Mouse (Mus musculus) limb, embryonic 12.5 days (tissue): ENCODE measurements around the gene Ssb. TPM values are rescaled to one million over a fixed set of nuclear protein-coding genes. Genes with fewer than 3 reads are reported as not detected.
A peak's percentile ranks its signal among the peaks of the same experiment; 100 is the strongest.

Experiments
- ATAC-seq: fragments of 200-750 bp; cut with Nextera tagmentation; 2 replicates; pipeline ENCODE4 v1.8.0; 2017; ENCODE audit warnings: low read depth, moderate TSS enrichment; ENCODE audit not compliant: insufficient number of reproducible peaks, insufficient read depth, low FRiP score, low TSS enrichment
- H3K27ac ChIP-seq: fragments of 300-500 bp; sonication (generic); 2 replicates; pipeline ENCODE4 v1.5.1; 2016; ENCODE audit warnings: mild to moderate bottlenecking, moderate library complexity
- H3K27me3 ChIP-seq: fragments of 300-500 bp; sonication (generic); 2 replicates; pipeline ENCODE4 v1.6.1; 2016; ENCODE audit warnings: mild to moderate bottlenecking, moderate library complexity
- H3K36me3 ChIP-seq: fragments of 300-500 bp; sonication (generic); 2 replicates; pipeline ENCODE4 v1.6.1; 2016; ENCODE audit warnings: mild to moderate bottlenecking, moderate library complexity
- H3K4me1 ChIP-seq: fragments of 300-500 bp; sonication (generic); replicated peaks from 2 replicates; pipeline ENCODE4 v1.6.1; 2016
- H3K4me2 ChIP-seq: fragments of 300-500 bp; sonication (generic); 2 replicates; pipeline ENCODE4 v1.6.1; 2016; ENCODE audit warnings: mild to moderate bottlenecking, moderate library complexity
- H3K4me3 ChIP-seq: fragments of 300-500 bp; sonication (generic); replicated peaks from 2 replicates; pipeline ENCODE4 v1.5.1; 2016; ENCODE audit warnings: mild to moderate bottlenecking
- H3K9ac ChIP-seq: fragments of 300-500 bp; sonication (generic); replicated peaks from 2 replicates; pipeline ENCODE4 v1.6.1; 2016; ENCODE audit warnings: mild to moderate bottlenecking, moderate library complexity
- H3K9me3 ChIP-seq: fragments of 300-500 bp; sonication (generic); 2 replicates; pipeline ENCODE4 v1.6.1; 2016; ENCODE audit warnings: mild to moderate bottlenecking, moderate library complexity
- WGBS: fragments of 180-500 bp; shearing (Covaris S2); methylation state at CpG from one replicate; pipeline ENCODE4 v1.1.7; 2016; 5-methylcytosine and 5-hydroxymethylcytosine counted together
- polyA plus RNA-seq: library from polyadenylated mRNA; unstranded; fragments of >200 nt; fragmentation: Nextera tagmentation; extraction: Ambion mirVana; gene quantifications from 2 replicates; pipeline ENCODE4 v1.2.1, GENCODE M21; 2016

Ssb gene
- polyA plus RNA-seq, 1 experiment from 2014 or later = 365 TPM

- peaks cover 7% of the 10 kb centered on the region for H3K4me1 ChIP-seq
- ATAC-seq = no peak
- no peak overlapping the region for H3K27ac ChIP-seq
- H3K9me3 ChIP-seq = no peaks in the 10 kb centered on the region
- peaks cover 13% of the 10 kb centered on the region; the same call in 1 of the 2 replicates for H3K36me3 ChIP-seq
- 68% methylated on average over 2 of the region's 2 CpGs for WGBS
- no peaks in the 10 kb centered on the region for H3K27me3 ChIP-seq
- H3K9ac ChIP-seq = no peak overlapping the region
- peak overlapping the region; percentile 68; the same call in 1 of the 2 replicates for H3K4me2 ChIP-seq
- 0 out of 2 replicates have a peak overlapping the region, but pooled peaks have one; percentile 67 for H3K4me3 ChIP-seq
These were observed 22.6 kb downstream of the Ssb start for GRCm38 (mm10) chr2:69883990-69884391.

DNA sequence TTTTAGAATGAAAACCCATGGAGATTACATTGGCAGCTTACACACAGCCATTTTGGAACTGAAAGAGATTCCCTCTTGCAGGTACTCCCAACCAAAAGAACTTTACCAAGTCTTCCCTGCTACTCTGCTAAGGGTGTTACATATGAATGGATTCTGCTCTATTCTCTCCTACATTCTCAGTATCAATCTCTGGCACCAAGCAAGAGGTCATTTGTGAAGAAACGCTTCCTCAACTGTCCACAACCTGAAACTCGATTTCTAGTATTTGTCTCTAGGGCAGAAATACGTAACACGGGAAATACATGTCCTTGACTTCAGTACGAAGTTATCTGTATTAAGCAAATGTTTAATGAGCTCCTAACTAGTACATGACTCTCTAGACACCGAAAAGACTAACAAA, 23.2 kb downstream of the Ssb start:
- Histone ChIP-seq H3K9me3 (no peaks in the 10 kb centered on the region), H3K9ac (peak overlapping the region; percentile 79; the same call in 1 of the 2 replicates)
- 62% methylated on average over 6 of the region's 6 CpGs for WGBS

DNA sequence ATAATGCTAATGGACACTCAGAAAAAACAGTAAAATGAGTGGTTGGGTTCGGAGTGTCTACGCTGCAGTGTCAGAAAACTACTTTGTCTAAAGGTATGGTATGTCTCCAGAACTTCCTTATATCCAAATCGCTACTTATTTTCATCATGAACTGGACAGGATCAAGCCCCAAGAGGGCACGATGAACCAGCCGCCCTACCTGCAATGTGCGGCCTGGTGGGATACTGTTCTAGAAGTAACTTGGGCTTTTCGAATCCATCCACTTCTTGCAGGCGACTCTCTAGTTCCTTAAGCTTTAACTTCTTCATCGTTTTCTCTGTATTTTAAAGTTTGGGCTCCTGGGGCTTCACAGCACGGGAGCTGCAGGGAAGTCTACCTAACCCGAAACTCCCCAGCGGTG, 23.7 kb downstream of the Ssb start:
- H3K9me3 ChIP-seq = no peaks in the 10 kb centered on the region
- H3K4me1 ChIP-seq = peaks cover 7% of the 10 kb centered on the region
- H3K4me3 ChIP-seq = peak overlapping the region; percentile 67
- H3K36me3 ChIP-seq = 0 out of 2 replicates have a peak, but pooled peaks cover 4% of the 10 kb centered on the region
- peak overlapping the region; percentile 79 for H3K9ac ChIP-seq
- H3K27me3 ChIP-seq = no peaks in the 10 kb centered on the region
- H3K27ac ChIP-seq = peak overlapping the region; percentile 84
- peak; percentile 52; the same call in 1 of the 2 replicates for ATAC-seq
- WGBS = 7% methylated on average over 12 of the region's 12 CpGs
- peak overlapping the region; percentile 68 for H3K4me2 ChIP-seq

More for the DNA sequence above, 23.2 kb downstream of the Ssb start:
- no peaks in the 10 kb centered on the region for H3K27me3 ChIP-seq
- H3K4me1 ChIP-seq = peaks cover 7% of the 10 kb centered on the region
- peaks cover 8% of the 10 kb centered on the region; the same call in 1 of the 2 replicates for H3K36me3 ChIP-seq
- peak overlapping the region; percentile 68 for H3K4me2 ChIP-seq
- peak overlapping the region; percentile 67 for H3K4me3 ChIP-seq
- no peak overlapping the region for H3K27ac ChIP-seq
- no peak for ATAC-seq

GRCm38 (mm10) chr2:69885451-69886305, 24.3 kb downstream of the Ssb start, which contains the start of gene Mettl5:
Gene Mettl5 (minus strand): TSS chr2:69885615.
- peak within 1 kb of the TSS; percentile 68 for H3K4me2 ChIP-seq
- H3K9me3 ChIP-seq = no peaks in the 10 kb centered on the region
- peak; percentile 95 for ATAC-seq
- H3K27ac ChIP-seq = peak within 1 kb of the TSS; percentile 84
- peak within 1 kb of the TSS; percentile 79 for H3K9ac ChIP-seq
- 0 out of 2 replicates have a peak, but pooled peaks cover 4% of the 10 kb centered on the region for H3K36me3 ChIP-seq
- WGBS = 2% methylated on average over 45 of the region's 45 CpGs
- H3K4me3 ChIP-seq = peak within 1 kb of the TSS; percentile 67
- no peaks in the 10 kb centered on the region for H3K27me3 ChIP-seq
- peaks cover 7% of the 10 kb centered on the region for H3K4me1 ChIP-seq

DNA sequence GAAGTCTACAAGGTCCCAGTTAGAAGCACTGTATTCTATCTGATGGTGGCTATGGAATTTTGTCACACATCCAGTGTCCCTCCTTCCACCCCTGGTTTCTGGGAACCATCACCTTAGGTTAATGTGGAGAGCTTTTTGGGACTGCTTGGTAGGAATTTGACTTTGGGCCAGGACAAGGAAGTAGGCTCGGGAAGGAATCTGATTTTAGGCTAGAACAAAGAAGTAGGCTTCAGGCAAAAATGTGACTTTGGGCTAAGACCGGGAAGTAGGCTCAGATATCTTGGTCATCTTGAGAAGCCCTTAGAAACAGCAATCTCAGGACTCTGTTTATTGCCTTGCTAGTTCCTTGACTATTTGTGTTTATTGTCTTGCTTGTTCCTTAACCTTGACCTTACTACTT, 27.6 kb downstream of the Ssb start:
- H3K9me3 ChIP-seq = no peaks in the 10 kb centered on the region
- 0 out of 2 replicates have a peak, but pooled peaks cover under 1% of the 10 kb centered on the region for H3K36me3 ChIP-seq
- H3K27ac ChIP-seq = no peak overlapping the region
- no peak overlapping the region for H3K9ac ChIP-seq
- H3K4me1 ChIP-seq = peaks cover 7% of the 10 kb centered on the region
- no peaks in the 10 kb centered on the region for H3K27me3 ChIP-seq
- no peak for ATAC-seq
- WGBS = 87% methylated on average over 2 of the region's 2 CpGs
- no peak overlapping the region for H3K4me3 ChIP-seq
- no peak overlapping the region for H3K4me2 ChIP-seq

- Histone ChIP-seq H3K9ac (no peak overlapping the region), H3K9me3 (no peaks in the 10 kb centered on the region), H3K4me3 (no peak overlapping the region), H3K4me1 (no peaks in the 10 kb centered on the region), H3K4me2 (no peak overlapping the region), H3K36me3 (no peaks in the 10 kb centered on the region), H3K27ac (no peak overlapping the region), H3K27me3 (no peaks in the 10 kb centered on the region)
- 48% methylated on average over 7 of the region's 7 CpGs for WGBS
- ATAC-seq = no peak
These were observed 29.5 kb downstream of the Ssb start for GRCm38 (mm10) chr2:69890843-69891242.

DNA sequence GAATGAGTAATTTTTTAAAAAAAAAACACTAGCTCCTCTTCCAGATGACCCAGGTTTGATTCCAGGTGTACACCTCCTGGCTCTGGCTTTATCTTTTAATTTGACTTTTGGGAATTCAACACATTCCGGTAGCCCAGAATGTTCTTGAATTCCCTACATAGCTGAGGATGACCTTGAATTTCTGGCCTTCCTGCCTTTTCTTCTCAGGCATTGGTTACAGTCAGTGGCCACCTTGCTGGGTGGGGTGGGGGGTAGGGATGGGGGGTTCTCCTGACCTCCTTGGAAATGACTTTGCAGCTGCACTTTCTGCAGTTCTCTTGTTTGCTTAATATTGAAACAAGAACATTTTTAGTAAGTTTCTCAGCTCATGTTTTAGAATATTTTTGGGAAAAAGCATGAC, 31.8 kb downstream of the Ssb start:
- H3K36me3 ChIP-seq = no peaks in the 10 kb centered on the region
- ATAC-seq = no peak
- H3K4me2 ChIP-seq = no peak overlapping the region
- 77% methylated on average over 1 of the region's 1 CpGs for WGBS
- no peak overlapping the region for H3K27ac ChIP-seq
- no peaks in the 10 kb centered on the region for H3K27me3 ChIP-seq
- H3K4me1 ChIP-seq = peaks cover under 1% of the 10 kb centered on the region; the same call in 1 of the 2 replicates
- no peaks in the 10 kb centered on the region for H3K9me3 ChIP-seq
- no peak overlapping the region for H3K9ac ChIP-seq
- H3K4me3 ChIP-seq = no peak overlapping the region

- Histone ChIP-seq H3K9ac (no peak overlapping the region), H3K27me3 (no peaks in the 10 kb centered on the region), H3K36me3 (no peaks in the 10 kb centered on the region), H3K4me3 (no peak overlapping the region), H3K27ac (no peak overlapping the region), H3K4me2 (no peak overlapping the region), H3K4me1 (peaks cover 7% of the 10 kb centered on the region), H3K9me3 (no peaks in the 10 kb centered on the region)
- ATAC-seq = no peak
- WGBS = 84% methylated on average over 5 of the region's 5 CpGs
These were observed 32.5 kb downstream of the Ssb start for GRCm38 (mm10) chr2:69893891-69894290.

DNA sequence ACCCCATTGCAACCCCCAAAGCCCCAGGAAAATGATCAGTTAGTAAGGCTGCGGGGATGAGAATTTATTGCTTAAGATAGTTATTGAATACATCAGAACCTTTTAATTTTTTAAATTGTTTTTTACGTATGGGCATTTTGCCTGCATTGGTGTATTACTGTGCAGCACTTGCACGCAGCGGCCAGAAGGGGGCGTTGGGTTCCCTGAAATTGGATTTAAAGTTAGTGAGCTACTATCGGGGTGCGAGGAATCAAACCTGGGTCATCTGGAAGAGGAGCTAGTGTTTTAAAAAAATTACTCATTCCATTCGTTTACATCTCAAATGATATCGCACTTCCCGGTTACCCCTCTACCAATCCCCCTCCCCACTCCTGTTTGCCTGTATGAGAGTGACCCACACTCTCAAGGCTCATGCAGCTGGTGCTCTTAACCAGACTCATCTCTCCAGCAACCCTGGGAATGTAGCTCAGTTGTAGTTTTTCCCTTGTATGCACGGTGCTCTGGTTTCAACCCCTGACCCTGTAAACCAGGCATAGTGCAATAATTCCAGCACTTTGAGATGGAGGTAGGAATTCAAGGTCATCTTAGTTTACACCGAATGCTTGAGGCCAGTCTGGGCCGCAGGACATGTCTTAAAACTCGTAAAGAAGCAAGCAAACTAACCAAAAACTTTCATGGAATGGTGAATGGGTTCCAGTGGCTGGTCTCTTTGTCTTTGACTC, 34.3 kb downstream of the Ssb start:
- H3K4me2 ChIP-seq = no peak overlapping the region
- ATAC-seq = no peak
- 59% methylated on average over 14 of the region's 14 CpGs for WGBS

GRCm38 (mm10) chr2:69896224-69896581, 34.8 kb downstream of the Ssb start:
- Histone ChIP-seq H3K27me3 (no peaks in the 10 kb centered on the region), H3K9ac (no peak overlapping the region), H3K27ac (no peak overlapping the region), H3K36me3 (peaks cover 8% of the 10 kb centered on the region; the same call in 1 of the 2 replicates), H3K9me3 (no peaks in the 10 kb centered on the region), H3K4me1 (peaks cover 9% of the 10 kb centered on the region), H3K4me2 (no peak overlapping the region), H3K4me3 (no peak overlapping the region)
- WGBS = 90% methylated on average over 4 of the region's 4 CpGs
- ATAC-seq = no peak

More for the DNA sequence above, 34.3 kb downstream of the Ssb start:
- peaks cover 9% of the 10 kb centered on the region for H3K4me1 ChIP-seq
- no peak overlapping the region for H3K4me3 ChIP-seq
- no peak overlapping the region for H3K9ac ChIP-seq
- 0 out of 2 replicates have a peak, but pooled peaks cover 4% of the 10 kb centered on the region for H3K36me3 ChIP-seq
- no peaks in the 10 kb centered on the region for H3K27me3 ChIP-seq
- no peak overlapping the region for H3K27ac ChIP-seq
- no peaks in the 10 kb centered on the region for H3K9me3 ChIP-seq

- Histone ChIP-seq H3K4me1 (peaks cover 9% of the 10 kb centered on the region), H3K4me3 (peak within 1 kb of the TSS; percentile 97), H3K27me3 (no peaks in the 10 kb centered on the region), H3K9ac (peak within 1 kb of the TSS; percentile 99), H3K27ac (peak within 1 kb of the TSS; percentile 93), H3K9me3 (no peaks in the 10 kb centered on the region), H3K36me3 (peaks cover 14% of the 10 kb centered on the region), H3K4me2 (peak within 1 kb of the TSS; percentile 97)
- peak; percentile 98 for ATAC-seq
- under 1% methylated on average over 40 of the region's 65 CpGs for WGBS
These were observed 35.8 kb downstream of the Ssb start, which contains the start of gene Ubr3 for GRCm38 (mm10) chr2:69897039-69897617. Gene Ubr3 (plus strand): TSS chr2:69897246.
